ENCODE assay signal across 9 mouse cellular contexts in the genomic region with DNA sequence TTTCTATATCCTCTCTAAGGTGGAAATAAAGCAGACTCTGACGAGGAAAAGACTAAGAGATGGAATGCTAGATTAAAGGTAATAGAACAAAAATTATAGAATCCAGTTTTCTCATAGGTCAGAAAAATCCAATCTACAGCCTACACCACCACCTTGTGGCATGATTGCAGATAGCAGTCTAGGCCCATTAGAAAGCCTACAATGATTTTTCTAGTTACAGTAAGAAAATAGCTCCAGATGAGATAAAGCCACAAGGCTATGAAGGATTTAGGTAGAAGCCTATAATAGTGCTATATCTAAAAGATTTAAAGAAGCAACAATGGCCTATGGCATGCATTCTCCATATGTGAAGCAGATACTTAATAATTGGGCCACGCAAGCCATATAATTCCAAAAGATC. TPM values are rescaled to one million over a fixed set of nuclear protein-coding genes. Genes with fewer than 3 reads are reported as not detected.
DNase-seq lines count a peak whose midpoint lies in the region; ATAC-seq and TF ChIP-seq lines count a peak whose summit lies in the region.
"Had no signal": no experiment of that assay in that cellular context is flagged by ENCODE, and none has a peak within 500 bp of the region (broad histone marks: within the 10 kb centered on the region; RNA-seq: fewer than 3 reads in every experiment).

No protein-coding gene starts in this region.

- intact Hi-C loops in left cerebral cortex, postnatal 4 days (cut with DNase I) = loop anchor here (5.0 kb wide), 2 partner anchors 322 to 522 kb away; no protein-coding TSS in a partner anchor

- no peaks in the 10 kb centered on the region for H3K79me2 ChIP-seq in liver, adult 2 months (ENCODE audit: control insufficient read depth, insufficient read depth, low read length)

- H3K4me2 ChIP-seq in liver, embryonic 11.5 days = no peak overlapping the region

- H3K4me1 ChIP-seq in liver, adult 2 months (ENCODE audit: control insufficient read depth, insufficient read depth, low read length) = no peaks in the 10 kb centered on the region
- H3K4me1 ChIP-seq in liver, embryonic 11.5 days (replicated peaks; ENCODE audit: control insufficient read depth, insufficient read depth, low read length) = no peaks in the 10 kb centered on the region

- 67% methylated on average over 2 of the region's 2 CpGs for WGBS in liver, adult 2 months
- WGBS in liver, embryonic 11.5 days = 59% methylated on average over 2 of the region's 2 CpGs

- H3K9me3 ChIP-seq in liver, embryonic 11.5 days (ENCODE audit: control insufficient read depth, low read length) = no peaks in the 10 kb centered on the region

- DNase-seq in adrenal gland, adult 2 months = peak; percentile 19
- DNase-seq in adrenal gland, postnatal 4 days (ENCODE audit: low spot score in 2 of 2) = no peak
- no peak for DNase-seq in liver, adult 2 months (ENCODE audit: extremely low read depth, low read depth, low spot score)
- no peak for DNase-seq in liver, embryonic 11.5 days (ENCODE audit: low spot score)
- DNase-seq in brain, embryonic 18.5 days (ENCODE audit: low read depth, low spot score) = peak; percentile 30
- peak; percentile 40 to 57 for DNase-seq in frontal cortex, postnatal 25 days (ENCODE audit: low spot score in 2 of 2)
- peak; percentile 53 for DNase-seq in left cerebral cortex, postnatal 4 days
- peak; percentile 65 to 78 for DNase-seq in right cerebral cortex, postnatal 10 days (ENCODE audit: low spot score in 2 of 2)

- H3K9ac ChIP-seq in liver, adult 2 months (ENCODE audit: low read depth, low read length) = no peak overlapping the region
- H3K9ac ChIP-seq in liver, embryonic 11.5 days (ENCODE audit: low read depth, low read length) = no peak overlapping the region

- TF ChIP-seq POLR2A in liver, adult 2 months (IDR thresholded peaks at IDR 0.05; ENCODE audit: extremely low read depth, insufficient read depth, low read length) = no peak

- H3K36me3 ChIP-seq in liver, adult 2 months (ENCODE audit: control insufficient read depth, insufficient read depth, low read length) = no peaks in the 10 kb centered on the region
- no peaks in the 10 kb centered on the region for H3K36me3 ChIP-seq in liver, embryonic 11.5 days (ENCODE audit: control insufficient read depth, insufficient read depth, low read length)

- TF ChIP-seq CTCF in liver, adult 2 months (IDR thresholded peaks at IDR 0.05; ENCODE audit: low read depth, low read length) = peak; percentile 43

- no peak for ATAC-seq in liver, embryonic 11.5 days (replicated peaks; ENCODE audit: low FRiP score)

- H3K4me3 ChIP-seq in liver, adult 2 months (ENCODE audit: insufficient read depth, low read depth, low read length) = no peak overlapping the region
- H3K4me3 ChIP-seq in liver, embryonic 11.5 days (ENCODE audit: low read depth, low read length) = no peak overlapping the region

- H3K27me3 ChIP-seq in liver, adult 2 months (ENCODE audit: control insufficient read depth, insufficient read depth, low read length) = no peaks in the 10 kb centered on the region
- H3K27me3 ChIP-seq in liver, embryonic 11.5 days (replicated peaks; ENCODE audit: control insufficient read depth, insufficient read depth, low read length) = no peaks in the 10 kb centered on the region

- H3K27ac ChIP-seq in liver, adult 2 months (replicated peaks; ENCODE audit: insufficient read depth, low read depth, low read length) = no peak overlapping the region
- no peak overlapping the region for H3K27ac ChIP-seq in liver, embryonic 11.5 days (ENCODE audit: low read depth, low read length)

RNA-seq across cellular contexts. Expression of gene Nme8, which starts 13.6 kb away (rescaled TPM):
- total RNA-seq in adrenal gland, adult 2 months (2021) = not detected
- not detected in 2 replicates for polyA plus RNA-seq in adrenal gland, adult 2 months (2012; rRNA removed)
- not detected for total RNA-seq in adrenal gland, postnatal 4 days (2021)
- total RNA-seq in liver, adult 2 months (2014; rRNA removed) = not detected in 2 replicates
- polyA plus RNA-seq in liver, adult 2 months (2012; rRNA removed) = not detected in 2 replicates
- not detected in 2 replicates for polyA plus RNA-seq in liver, embryonic 11.5 days (2014; fragmentation: Nextera tagmentation; extraction: Ambion mirVana)
- not detected for total RNA-seq in left cerebral cortex, postnatal 4 days (2021)
- total RNA-seq: heart, adult 18-20 months had no signal

Comparison
In these comparisons a context has a peak if more than half of its experiments do, and no peak if none do; other contexts are left out.
1. DNase-seq: peak in adrenal gland, adult 2 months (single experiment), brain, embryonic 18.5 days (single experiment), frontal cortex, postnatal 25 days (2 of 2), left cerebral cortex, postnatal 4 days (single experiment) and right cerebral cortex, postnatal 10 days (2 of 2); none in adrenal gland, postnatal 4 days (0 of 2), liver, adult 2 months (single experiment) and liver, embryonic 11.5 days (single experiment).